Mouse (Mus musculus) E14TG2a.4 (cell line): ENCODE results near the gene Gpr179.

Source experiments
- CTCF ChIP-seq: conservative IDR thresholded peaks from 2 replicates; pipeline ENCODE4 v1.5.1; 2014; ENCODE audit warnings: low read length
- NANOG ChIP-seq: IDR thresholded peaks from 2 replicates; pipeline ENCODE4 v1.6.1; 2014; ENCODE audit warnings: borderline replicate concordance, low read length, mixed read lengths
- POU5F1 ChIP-seq: IDR thresholded peaks from 2 replicates; pipeline ENCODE4 v1.6.1; 2014; ENCODE audit warnings: low read length, borderline replicate concordance

GRCm38 (mm10) chr11:97354646-97355045 is 2.8 kb upstream of the Gpr179 start:
- TF ChIP-seq CTCF (0 out of 2 replicates have a peak, but pooled peaks have one; percentile 2), NANOG (0 out of 2 replicates have a peak, but pooled peaks have one; percentile 4), POU5F1 (no peak)
